Comparison of ENCODE assay signal across 21 mouse cellular contexts in the genomic region with DNA sequence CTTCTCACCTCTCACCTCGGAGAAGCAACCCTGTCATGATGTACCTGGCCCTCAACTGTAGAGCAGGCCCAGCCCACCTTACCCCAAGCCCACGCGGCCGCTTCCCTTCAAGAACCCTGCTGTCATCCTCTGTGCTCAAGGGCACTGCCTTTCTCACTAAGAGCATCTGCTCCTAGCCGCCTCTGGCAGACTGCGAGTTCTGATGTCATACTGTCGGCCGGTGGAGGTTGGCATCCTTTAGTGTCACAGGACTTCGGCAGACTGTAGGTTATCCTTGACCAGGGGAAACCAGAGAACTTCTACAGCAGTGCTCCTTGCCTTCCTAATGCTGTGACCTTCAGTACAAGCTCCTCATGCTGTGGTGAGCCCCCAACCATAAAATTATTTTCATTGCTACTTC. TPM values are rescaled to one million over a fixed set of nuclear protein-coding genes. Genes with fewer than 3 reads are reported as not detected.
DNase-seq lines count a peak whose midpoint lies in the region; TF ChIP-seq lines count a peak whose summit lies in the region.
"Had no signal": no experiment of that assay in that cellular context is flagged by ENCODE, and none has a peak within 500 bp of the region (broad histone marks: within the 10 kb centered on the region; RNA-seq: fewer than 3 reads in every experiment).

No protein-coding gene starts in this region.

- TF ChIP-seq CTCF in gastrocnemius, adult 2 months (IDR thresholded peaks at IDR 0.05), result no peak

- peak overlapping the region; percentile 78 for H3K27ac ChIP-seq in gastrocnemius, adult 2 months
- H3K27ac ChIP-seq: embryonic facial prominence, embryonic 12.5 days; embryonic facial prominence, embryonic 15.5 days; heart, embryonic 15.5 days; hindbrain, embryonic 14.5 days; hindbrain, postnatal 0 days had no signal

- intact Hi-C loops in gastrocnemius, adult 2 months (cut with DNase I), result no loop called here

- DNase-seq in cerebellum, adult 9-10 months, result peak; percentile 24
- DNase-seq in cerebellum, adult 11-12 months, result no peak
- DNase-seq in gastrocnemius, adult 2 months, result peak; percentile 57
- no peak for DNase-seq in gastrocnemius, postnatal 4 days (ENCODE audit: low spot score in 2 of 2)
- peak; percentile 34 for DNase-seq in brain, adult 2 months (ENCODE audit: low read depth, low spot score)
- peak; percentile 30 for DNase-seq in skeletal muscle tissue, adult 2 months (ENCODE audit: low read depth, low spot score)
- DNase-seq: adrenal gland, adult 2 months; forebrain, postnatal 0 days had no signal

- no peak overlapping the region for H3K4me3 ChIP-seq in gastrocnemius, adult 2 months
- H3K4me3 ChIP-seq: embryonic facial prominence, embryonic 12.5 days; embryonic facial prominence, embryonic 15.5 days; heart, embryonic 12.5 days; heart, embryonic 15.5 days had no signal

RNA-seq across cellular contexts. Expression of gene Dip2a, which starts 46.1 kb away (rescaled TPM):
- 1 to 10 TPM; 3.8 to 5.0 TPM for total RNA-seq in gastrocnemius, adult 2 months (2021)
- total RNA-seq in gastrocnemius, postnatal 4 days (2021), result 10 to 100 TPM; 19.6 to 23.9 TPM

RNA-seq across cellular contexts. Expression of gene AC141477.1, which starts 49.1 kb away (rescaled TPM):
- total RNA-seq in gastrocnemius, adult 2 months (2021), result not detected
- total RNA-seq in gastrocnemius, postnatal 4 days (2021), result not detected
- total RNA-seq: adrenal gland, adult 2 months; adrenal gland, postnatal 14 days; adrenal gland, postnatal 4 days; forebrain, postnatal 0 days; gastrocnemius, postnatal 14 days; heart, postnatal 10 days; heart, postnatal 4 days; hindbrain, postnatal 0 days; MEL had no signal

RNA-seq across cellular contexts. Expression of gene Pcnt, which starts 51.4 kb away (rescaled TPM):
- total RNA-seq in gastrocnemius, adult 2 months (2021), result 10 to 100 TPM; 68.0 to 78.4 TPM
- 10 to 100 TPM; 57.6 to 59.3 TPM for total RNA-seq in gastrocnemius, postnatal 4 days (2021)

RNA-seq across cellular contexts. Expression of gene 2610028H24Rik, which starts 57.7 kb away (rescaled TPM):
- under 1 TPM in 1 of 2 experiments, not detected in 1; 0.22 TPM for total RNA-seq in gastrocnemius, adult 2 months (2021)
- total RNA-seq in gastrocnemius, postnatal 4 days (2021), result 1 to 10 TPM in 1 of 2 experiments, under 1 TPM in 1; 0.86 to 1.2 TPM
- total RNA-seq: adrenal gland, adult 2 months; adrenal gland, postnatal 14 days; adrenal gland, postnatal 4 days; common myeloid progenitor, adult 5-6 weeks; forebrain, postnatal 0 days; heart, postnatal 4 days; hindbrain, postnatal 0 days had no signal

Comparison
In these comparisons a context has a peak if more than half of its experiments do, and no peak if none do; other contexts are left out.
1. DNase-seq: peak in cerebellum, adult 9-10 months (single experiment), gastrocnemius, adult 2 months (single experiment), brain, adult 2 months (single experiment) and skeletal muscle tissue, adult 2 months (single experiment); none in cerebellum, adult 11-12 months (single experiment) and gastrocnemius, postnatal 4 days (0 of 2).